Mouse (Mus musculus) lung, postnatal 0 days (tissue): ENCODE measurements around the gene Ksr2. TPM values are rescaled to one million over a fixed set of nuclear protein-coding genes. Genes with fewer than 3 reads are reported as not detected.
A peak's percentile ranks its signal among the peaks of the same experiment; 100 is the strongest.

Experiments used
- ATAC-seq: fragments of 200-750 bp; cut with Nextera tagmentation; 2 replicates; pipeline ENCODE4 v1.8.0; 2017; ENCODE audit warnings: moderate library complexity
- DNase-seq: peaks from one replicate; pipeline ENCODE4 v3.0.0-alpha.2; 2016; ENCODE audit warnings: low spot score
- H3K27ac ChIP-seq: fragments of 300-500 bp; sonication (generic); 2 replicates; pipeline ENCODE4 v1.5.1; 2014; ENCODE audit warnings: antibody characterized with exemption, mild to moderate bottlenecking, low read length, mixed read lengths
- H3K27me3 ChIP-seq: fragments of 300-500 bp; sonication (generic); replicated peaks from 2 replicates; pipeline ENCODE4 v1.6.1; 2014; ENCODE audit warnings: low read length, mixed read lengths; ENCODE audit not compliant: insufficient read depth
- H3K36me3 ChIP-seq: fragments of 300-500 bp; sonication (generic); 2 replicates; pipeline ENCODE4 v1.6.1; 2014; ENCODE audit warnings: low read length, mixed read lengths; ENCODE audit not compliant: insufficient read depth
- H3K4me1 ChIP-seq: fragments of 300-500 bp; sonication (generic); 2 replicates; pipeline ENCODE4 v1.6.1; 2014; ENCODE audit warnings: antibody characterized with exemption, low read depth, low read length, mixed read lengths; ENCODE audit not compliant: insufficient read depth
- H3K4me2 ChIP-seq: fragments of 300-500 bp; sonication (generic); replicated peaks from 2 replicates; pipeline ENCODE4 v1.6.1; 2014; ENCODE audit warnings: low read depth, mild to moderate bottlenecking, low read length, moderate library complexity, mixed read lengths
- H3K4me3 ChIP-seq: fragments of 300-500 bp; sonication (generic); 2 replicates; pipeline ENCODE4 v1.5.1; 2014; ENCODE audit warnings: low read depth, low read length
- H3K9ac ChIP-seq: fragments of 300-500 bp; sonication (generic); replicated peaks from 2 replicates; pipeline ENCODE4 v1.6.1; 2014; ENCODE audit warnings: low read depth, mild to moderate bottlenecking
- H3K9me3 ChIP-seq: fragments of 300-500 bp; sonication (generic); 2 replicates; pipeline ENCODE4 v1.6.1; 2016; ENCODE audit warnings: low read length, mixed read lengths
- CTCF ChIP-seq: IDR thresholded peaks from 2 replicates; pipeline ENCODE4 v1.5.1; 2016; ENCODE audit warnings: antibody characterized with exemption, mild to moderate bottlenecking
- EP300 ChIP-seq: IDR thresholded peaks from 2 replicates; pipeline ENCODE4 v1.6.1; 2016; ENCODE audit warnings: antibody characterized with exemption, mild to moderate bottlenecking, control low read depth
- WGBS: fragments of 180-500 bp; shearing (Covaris S2); extraction: QIAGEN DNeasy Blood & Tissue Kit; methylation state at CpG from one replicate; pipeline ENCODE4 v1.1.7; 2014; 5-methylcytosine and 5-hydroxymethylcytosine counted together
- polyA plus RNA-seq: library from polyadenylated mRNA; unstranded; fragments of >200 nt; fragmentation: Nextera tagmentation; extraction: Ambion mirVana; gene quantifications from 2 replicates; pipeline ENCODE4 v1.2.1, GENCODE M21; 2015

Gene Ksr2
- polyA plus RNA-seq, 1 experiment from 2014 or later, result 0.08 TPM

DNA sequence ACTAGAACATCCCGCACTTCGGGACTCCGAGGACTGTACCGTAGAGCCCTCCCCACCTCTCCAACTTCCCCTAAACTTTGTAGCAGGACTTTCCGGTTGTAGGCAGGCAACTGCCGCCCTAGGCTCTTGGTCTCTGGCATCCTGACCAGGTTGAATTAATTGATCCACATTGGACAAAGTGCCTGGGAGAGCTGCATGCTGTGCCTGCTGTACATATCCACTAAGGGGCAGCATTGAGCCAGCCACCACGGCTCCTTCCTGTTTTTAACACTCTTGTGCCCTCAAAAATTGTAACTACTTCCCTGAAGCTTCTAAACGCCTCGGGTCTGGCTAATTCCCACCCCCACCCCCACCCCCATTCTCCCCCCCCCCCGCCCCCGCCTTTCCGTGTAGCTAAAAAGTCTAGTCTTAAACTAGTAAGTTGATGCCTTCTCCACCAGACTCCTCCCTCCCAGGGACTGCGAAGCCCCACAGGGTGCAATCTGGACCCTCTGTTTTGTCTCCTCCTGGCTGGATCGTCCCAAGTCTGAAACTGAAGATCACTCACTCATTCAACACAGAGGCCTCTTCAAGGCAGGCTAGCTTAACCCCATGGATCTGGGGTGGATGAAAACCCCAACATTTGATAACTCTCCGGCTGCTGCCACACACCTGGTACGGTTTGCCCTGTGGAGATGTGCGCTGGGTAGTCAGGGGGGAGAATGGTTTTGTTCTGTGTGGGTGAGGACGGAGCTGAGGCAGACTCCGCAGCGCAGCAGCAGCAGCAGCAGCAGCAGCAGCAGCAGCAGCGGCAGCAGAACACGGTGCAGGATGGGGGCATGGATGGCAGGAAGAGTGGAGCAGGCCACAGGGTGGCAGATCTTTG is 95.9 kb downstream of the Ksr2 start:
- no peak for ATAC-seq
- TF ChIP-seq EP300 (no peak), CTCF (peak; percentile 77)
- WGBS, result 34% methylated on average over 22 of the region's 22 CpGs
- peak; percentile 76 for DNase-seq
- Histone ChIP-seq H3K4me1 (no peaks in the 10 kb centered on the region), H3K9ac (no peak overlapping the region), H3K4me2 (no peak overlapping the region), H3K9me3 (no peaks in the 10 kb centered on the region), H3K27me3 (no peaks in the 10 kb centered on the region), H3K4me3 (no peak overlapping the region), H3K27ac (no peak overlapping the region), H3K36me3 (no peaks in the 10 kb centered on the region)

DNA sequence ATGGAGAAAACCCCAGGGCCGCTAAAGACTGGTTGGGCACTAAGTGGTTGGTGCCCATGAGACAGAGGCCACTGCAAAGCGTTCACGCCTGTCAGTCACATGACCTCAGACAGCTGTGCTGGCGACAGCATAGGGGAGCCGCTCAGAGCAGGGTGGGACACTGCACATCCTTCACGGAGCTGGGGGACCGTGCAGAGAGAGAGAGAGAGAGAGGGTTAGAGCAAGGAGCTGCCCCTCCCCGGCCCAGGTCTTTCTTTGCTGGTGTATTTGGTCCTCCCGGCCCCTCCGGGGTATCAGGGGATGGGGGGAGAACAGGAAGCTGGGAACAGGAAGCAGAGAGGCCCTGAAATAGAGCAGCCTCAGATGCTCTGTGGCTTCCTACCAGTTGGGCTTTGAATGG is 97.1 kb downstream of the Ksr2 start:
- H3K4me1 ChIP-seq, result no peaks in the 10 kb centered on the region

DNA sequence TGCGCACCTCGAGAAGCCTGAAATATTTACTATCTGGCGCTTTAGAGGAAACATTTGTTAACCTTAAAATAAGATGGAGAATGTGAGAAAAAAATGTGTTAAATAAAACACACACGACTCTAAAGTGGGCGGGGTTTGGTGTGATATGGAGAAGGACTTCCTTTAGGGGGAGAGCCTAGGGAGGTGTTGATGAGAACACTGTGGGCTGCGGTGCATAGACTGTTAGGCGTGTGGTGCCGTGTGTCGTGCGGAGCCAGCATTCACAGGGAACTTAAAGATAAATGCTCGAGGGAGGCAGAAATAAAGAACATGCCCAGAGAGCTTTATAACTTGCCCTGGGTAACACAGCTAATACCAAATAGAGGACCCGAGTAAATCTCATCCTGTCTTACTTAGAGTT is 101.6 kb downstream of the Ksr2 start:
- Histone ChIP-seq H3K4me1 (no peaks in the 10 kb centered on the region), H3K4me2 (no peak overlapping the region), H3K36me3 (no peaks in the 10 kb centered on the region), H3K27ac (no peak overlapping the region), H3K9me3 (no peaks in the 10 kb centered on the region), H3K9ac (no peak overlapping the region), H3K27me3 (no peaks in the 10 kb centered on the region), H3K4me3 (no peak overlapping the region)
- DNase-seq, result no peak
- 77% methylated on average over 12 of the region's 12 CpGs for WGBS
- no peak for ATAC-seq
- no peak for TF ChIP-seq EP300
- TF ChIP-seq CTCF, result no peak

More for the DNA sequence above, 97.1 kb downstream of the Ksr2 start:
- Histone ChIP-seq H3K9me3 (no peaks in the 10 kb centered on the region), H3K27ac (no peak overlapping the region), H3K9ac (no peak overlapping the region), H3K4me3 (no peak overlapping the region), H3K27me3 (no peaks in the 10 kb centered on the region), H3K4me2 (no peak overlapping the region), H3K36me3 (no peaks in the 10 kb centered on the region)
- WGBS, result 57% methylated on average over 9 of the region's 10 CpGs
- DNase-seq (no peak), ATAC-seq (no peak)
- TF ChIP-seq EP300 (no peak), CTCF (no peak)

DNA sequence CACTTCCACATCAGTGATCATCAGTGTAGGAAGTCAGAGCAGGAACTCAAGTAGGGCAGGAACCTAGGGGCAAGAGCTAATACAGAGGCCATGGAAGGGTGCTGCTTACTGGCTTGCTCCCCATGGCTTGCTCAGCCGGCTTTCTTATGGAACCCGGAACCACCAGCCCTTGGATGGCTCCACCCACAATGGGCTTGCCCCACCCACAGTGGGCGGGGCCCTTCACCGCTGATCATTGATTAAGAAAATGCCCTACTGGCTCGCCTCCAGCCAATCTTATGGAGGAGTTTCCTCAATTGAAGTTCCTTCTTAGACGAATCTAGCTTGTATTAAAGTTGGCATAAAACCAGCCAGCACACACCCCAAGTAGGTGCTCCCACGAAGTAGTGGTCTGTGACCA is 102.1 kb downstream of the Ksr2 start:
- Histone ChIP-seq H3K36me3 (no peaks in the 10 kb centered on the region), H3K4me1 (no peaks in the 10 kb centered on the region), H3K4me3 (no peak overlapping the region), H3K27me3 (no peaks in the 10 kb centered on the region), H3K9me3 (no peaks in the 10 kb centered on the region), H3K4me2 (no peak overlapping the region), H3K9ac (no peak overlapping the region), H3K27ac (no peak overlapping the region)
- 69% methylated on average over 7 of the region's 7 CpGs for WGBS
- DNase-seq (no peak), ATAC-seq (no peak)
- TF ChIP-seq CTCF (no peak), EP300 (no peak)

DNA sequence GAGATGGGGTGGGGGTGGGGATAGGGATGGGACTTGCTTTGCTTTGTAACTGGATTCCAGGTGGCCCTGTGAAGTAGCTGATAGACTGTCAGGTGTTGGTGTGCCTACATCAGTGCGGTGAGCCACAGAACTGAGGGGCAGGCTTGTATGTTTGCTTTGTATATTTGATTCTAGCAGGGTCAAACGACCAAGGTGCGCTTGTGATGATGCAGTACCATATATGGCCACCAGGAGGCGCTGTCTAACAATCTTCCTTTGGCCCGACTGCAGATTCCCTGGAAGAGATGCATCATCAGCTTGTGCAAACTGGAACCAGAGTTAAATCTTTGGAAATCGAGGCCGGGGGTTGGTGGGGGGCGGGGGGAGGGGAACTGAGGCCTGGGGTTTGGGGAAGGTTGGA is 102.8 kb downstream of the Ksr2 start:
- Histone ChIP-seq H3K4me2 (no peak overlapping the region), H3K9ac (no peak overlapping the region), H3K4me3 (no peak overlapping the region), H3K36me3 (no peaks in the 10 kb centered on the region), H3K27me3 (no peaks in the 10 kb centered on the region), H3K4me1 (no peaks in the 10 kb centered on the region), H3K9me3 (no peaks in the 10 kb centered on the region), H3K27ac (no peak overlapping the region)
- no peak for TF ChIP-seq EP300
- TF ChIP-seq CTCF, result peak; percentile 93
- no peak for ATAC-seq
- WGBS, result 4% methylated on average over 8 of the region's 8 CpGs
- DNase-seq, result peak; percentile 56

DNA sequence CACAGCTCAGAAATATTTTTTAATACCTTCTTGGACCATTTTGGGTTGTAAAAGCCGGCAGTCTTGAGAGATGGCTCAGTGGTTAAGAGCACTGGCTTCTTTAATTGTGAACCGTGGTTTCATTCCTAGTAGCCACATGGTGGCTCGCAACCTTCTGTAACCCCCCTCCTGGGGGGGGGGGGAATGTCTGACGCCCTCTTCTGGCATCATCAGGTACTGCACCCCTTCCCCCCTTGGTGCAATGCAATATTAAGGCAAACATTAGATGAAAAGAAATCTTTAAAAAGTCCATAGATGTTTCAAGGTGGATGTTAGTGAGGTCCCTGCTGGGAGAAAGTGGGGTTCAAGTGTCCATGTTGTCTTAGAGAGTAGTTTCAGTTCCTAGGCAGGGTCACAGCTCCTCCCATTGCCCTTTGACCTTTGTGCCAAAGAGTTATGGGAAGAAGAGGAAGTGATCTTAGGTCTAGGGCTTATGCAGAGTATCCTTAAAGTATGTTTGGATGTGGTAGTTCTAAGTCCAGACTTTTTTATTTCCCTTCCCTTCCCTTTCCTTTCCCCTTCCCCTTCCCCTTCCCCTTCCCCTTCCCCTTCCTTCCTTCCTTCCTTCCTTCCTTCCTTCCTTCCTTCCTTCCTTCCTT is 106.2 kb downstream of the Ksr2 start:
- 29% methylated on average over 4 of the region's 4 CpGs for WGBS
- H3K27me3 ChIP-seq, result no peaks in the 10 kb centered on the region

More for the DNA sequence above, 106.2 kb downstream of the Ksr2 start:
- Histone ChIP-seq H3K27ac (no peak overlapping the region), H3K36me3 (no peaks in the 10 kb centered on the region), H3K4me2 (no peak overlapping the region), H3K4me3 (no peak overlapping the region), H3K4me1 (no peaks in the 10 kb centered on the region), H3K9ac (no peak overlapping the region), H3K9me3 (no peaks in the 10 kb centered on the region)
- no peak for TF ChIP-seq EP300
- peak; percentile 38 for TF ChIP-seq CTCF
- ATAC-seq, result no peak
- DNase-seq, result no peak
